Mouse (Mus musculus) kidney, adult 2 months (tissue): ENCODE measurements at regions not wholly inside any gene's neighbourhood (a gene's known extent, or its start where the extent isn't known, plus 50 kb on each side); places are given as distances from the start of the nearest gene placed in this dataset.

Experiments
- CTCF ChIP-seq: fragments of 200-500 bp; conservative IDR thresholded peaks from 2 replicates; pipeline ENCODE4 v1.5.1; 2011; ENCODE audit warnings: low read depth, mild to moderate bottlenecking, control low read depth, low read length, moderate library complexity, mixed read lengths; ENCODE audit not compliant: insufficient read depth, insufficient read length
- POLR2A ChIP-seq: fragments of 200-500 bp; IDR thresholded peaks from one replicate; pipeline ENCODE4 v1.6.1; 2011; ENCODE audit warnings: low read depth, low read length, control low read depth

- TF ChIP-seq CTCF = no peak
- TF ChIP-seq POLR2A = no peak
These were observed 124.2 kb upstream of the Cdh4 start for GRCm38 (mm10) chr2:179318046-179318445.
